ENCODE assay signal across 21 mouse cellular contexts in genomic region chr5:78945702-78946101, GRCm38 (mm10).
"Had no signal": no experiment of that assay in that cellular context is flagged by ENCODE, and none has a peak within 500 bp of the region (broad histone marks: within the 10 kb centered on the region; RNA-seq: fewer than 3 reads in every experiment).

No protein-coding gene starts in this region.

- ATAC-seq: forebrain, embryonic 13.5 days; forebrain, embryonic 14.5 days; forebrain, embryonic 15.5 days; forebrain, embryonic 16.5 days; forebrain, postnatal 0 days had no signal

- DNase-seq: cerebellum, adult 8-10 months; cerebellum, adult 9-10 months; cerebellum, adult 9-11 months; cerebellum, postnatal 10 days; cerebellum, postnatal 14 days; cerebellum, postnatal 25 days; cerebellum, postnatal 36 days; embryo, embryonic 11 days; forebrain, postnatal 0 days; gastrocnemius, adult 2 months; gastrocnemius, postnatal 10 days; gastrocnemius, postnatal 14 days; gastrocnemius, postnatal 25 days; gastrocnemius, postnatal 36 days; heart, adult 11 months; heart, adult 18-20 months; heart, adult 2 months had no signal
